Mouse (Mus musculus) small intestine, adult 2 months (tissue): ENCODE results near the gene Lpp.

Source experiments
- CTCF ChIP-seq: fragments of 200-500 bp; IDR thresholded peaks from 2 replicates; pipeline ENCODE4 v1.5.1; 2012; ENCODE audit warnings: low read depth, mild to moderate bottlenecking, control low read depth, inconsistent platforms, low read length, moderate library complexity, mixed read lengths; ENCODE audit not compliant: insufficient replicate concordance, insufficient read length; ENCODE audit errors: extremely low read depth
- POLR2A ChIP-seq: fragments of 200-500 bp; IDR thresholded peaks from 2 replicates; pipeline ENCODE4 v1.6.1; 2012; ENCODE audit warnings: low read depth, mild to moderate bottlenecking, control low read depth, inconsistent platforms, low read length, moderate library complexity

GRCm38 (mm10) chr16:24655116-24655515, 261.8 kb downstream of the Lpp start:
- TF ChIP-seq CTCF = no peak
- TF ChIP-seq POLR2A = no peak
